24 mouse cellular contexts compared by ENCODE assay signal in genomic region chr4:35201700-35202099, GRCm38 (mm10). TPM values are rescaled to one million over a fixed set of nuclear protein-coding genes. Genes with fewer than 3 reads are reported as not detected.
"Had no signal": no experiment of that assay in that cellular context is flagged by ENCODE, and none has a peak within 500 bp of the region (broad histone marks: within the 10 kb centered on the region; RNA-seq: fewer than 3 reads in every experiment).

No protein-coding gene starts in this region.

- H3K27ac ChIP-seq: hindbrain, postnatal 0 days; kidney, postnatal 0 days; limb, embryonic 15.5 days; midbrain, embryonic 13.5 days; neural tube, embryonic 12.5 days had no signal

- DNase-seq: kidney, adult 11 months; kidney, adult 9 months; kidney, postnatal 4 days; lung, embryonic 14.5 days; lung, postnatal 10 days; lung, postnatal 4 days; retina, postnatal 1 day; right cerebral cortex, postnatal 4 days; spleen, adult 18-20 months; thymus, adult 18-20 months; thymus, postnatal 14 days had no signal

- ATAC-seq: hindbrain, postnatal 0 days; midbrain, embryonic 13.5 days had no signal

- H3K9me3 ChIP-seq: limb, embryonic 15.5 days; megakaryocyte, embryonic 14.5 days; midbrain, embryonic 13.5 days; neural tube, embryonic 12.5 days had no signal

- H3K4me2 ChIP-seq: limb, embryonic 15.5 days; lung, embryonic 14.5 days; midbrain, embryonic 13.5 days; neural tube, embryonic 12.5 days had no signal

- H3K9ac ChIP-seq: limb, embryonic 15.5 days; lung, embryonic 14.5 days; midbrain, embryonic 13.5 days; neural tube, embryonic 12.5 days had no signal

- H3K4me1 ChIP-seq: limb, embryonic 15.5 days; megakaryocyte, embryonic 14.5 days; midbrain, embryonic 13.5 days; neural tube, embryonic 12.5 days had no signal

- H3K27me3 ChIP-seq: limb, embryonic 15.5 days; megakaryocyte, embryonic 14.5 days; midbrain, embryonic 13.5 days; neural tube, embryonic 12.5 days had no signal

- H3K4me3 ChIP-seq: limb, embryonic 15.5 days; megakaryocyte, embryonic 14.5 days; midbrain, embryonic 13.5 days; neural tube, embryonic 12.5 days had no signal

RNA-seq across cellular contexts. Expression of gene Ifnk, which starts 49.8 kb away (rescaled TPM):
- total RNA-seq: hindbrain, postnatal 0 days; layer of hippocampus, adult 8-10 months; layer of hippocampus, postnatal 14 days; left cerebral cortex, adult 8-10 months; left cerebral cortex, postnatal 25 days; neutrophil, adult 5-6 weeks had no signal
- polyA plus RNA-seq: hindbrain, postnatal 0 days; kidney, postnatal 0 days; limb, embryonic 11.5 days; midbrain, embryonic 13.5 days; neural tube, embryonic 12.5 days; urinary bladder, adult 2 months had no signal
